Mouse (Mus musculus): ENCODE results near the gene Rbm4. TPM values are rescaled to one million over a fixed set of nuclear protein-coding genes. Genes with fewer than 3 reads are reported as not detected.

Rbm4 gene
- total RNA-seq, 2 experiments from 2014 or later = 72.9 to 74.7 TPM

- no peak for DNase-seq (ENCODE audit: low spot score in 2 of 2)
Measured at GRCm38 (mm10) chr19:4744026-4744425, 49.7 kb downstream of the Rbm4 start.

DNA sequence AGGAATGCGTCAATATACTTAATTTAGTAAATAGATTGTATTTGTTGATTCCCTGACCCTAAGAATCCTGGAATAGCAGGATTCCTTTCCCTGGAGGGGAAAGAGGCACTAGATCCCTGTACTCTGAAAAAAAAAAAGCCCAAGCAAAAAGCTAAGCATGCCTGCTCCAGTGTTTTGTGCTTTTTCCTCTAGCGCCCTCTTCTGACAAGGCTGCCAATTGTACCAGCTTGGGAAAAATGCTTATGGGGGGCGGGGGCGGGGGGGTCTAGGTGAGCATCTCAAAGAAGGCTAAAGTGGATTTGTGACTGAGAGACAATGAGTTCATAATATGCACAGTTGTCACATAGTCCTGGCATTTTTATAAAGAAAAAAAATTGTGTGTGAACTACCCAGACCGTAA is 50.2 kb downstream of the Rbm4 start:
- peak in 1 of 2 experiments; percentile 54 for DNase-seq (ENCODE audit: low spot score in 2 of 2)

DNA sequence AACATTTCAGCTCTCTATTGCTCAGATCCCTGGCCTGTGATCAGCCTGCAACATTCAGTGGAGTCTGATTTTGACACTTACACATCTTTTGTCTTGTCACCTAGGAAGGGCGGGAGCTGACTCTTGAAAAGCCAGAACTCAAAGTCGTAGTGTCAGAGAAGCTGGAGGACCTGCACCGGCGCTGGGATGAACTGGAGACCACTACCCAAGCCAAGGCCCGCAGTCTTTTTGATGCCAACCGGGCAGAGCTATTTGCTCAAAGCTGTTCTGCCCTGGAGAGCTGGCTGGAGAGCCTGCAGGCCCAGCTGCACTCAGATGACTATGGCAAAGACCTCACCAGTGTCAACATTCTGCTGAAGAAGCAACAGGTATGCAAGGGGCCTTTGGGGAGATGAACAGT is 51.5 kb downstream of the Rbm4 start:
- DNase-seq (ENCODE audit: low spot score in 2 of 2) = no peak

DNA sequence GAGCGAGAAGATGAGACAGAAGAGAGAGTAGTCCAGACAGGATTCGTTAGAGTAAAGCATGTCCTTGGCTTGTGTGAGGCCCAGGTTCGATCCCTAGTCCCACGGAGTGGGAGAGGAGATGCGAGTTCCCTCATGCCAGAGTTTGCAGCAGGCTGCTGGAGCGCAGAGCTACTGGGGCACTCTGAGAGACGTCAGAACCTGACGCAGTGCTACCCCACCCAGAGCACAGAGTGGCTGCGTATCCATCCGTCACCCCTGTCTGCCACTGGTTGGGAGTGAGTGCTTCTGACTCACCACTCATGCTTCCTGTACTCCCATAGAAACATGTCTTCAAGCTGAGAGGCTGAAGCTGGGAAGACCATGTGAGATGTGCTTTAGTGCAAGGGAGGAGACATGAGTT is 52.2 kb downstream of the Rbm4 start:
- DNase-seq (ENCODE audit: low spot score in 2 of 2) = no peak

- DNase-seq (ENCODE audit: low spot score in 2 of 2) = no peak
Measured at GRCm38 (mm10) chr19:4739762-4740161, 53.9 kb downstream of the Rbm4 start.

- DNase-seq (ENCODE audit: low spot score in 2 of 2) = no peak
Measured at GRCm38 (mm10) chr19:4739053-4739452, 54.6 kb downstream of the Rbm4 start.

- no peak for DNase-seq (ENCODE audit: low spot score in 2 of 2)
Measured at GRCm38 (mm10) chr19:4737866-4738265, 55.8 kb downstream of the Rbm4 start.

Other genes with a start within 250 kb of the Rbm4 start
- gene Lrfn4, start 178.2 kb downstream of the Rbm4 start, total RNA-seq (2021) = 10 to 100 TPM; 50.9 to 53.1 TPM
- 10 to 100 TPM; 16.7 to 18.2 TPM for gene Rce1, start 168.3 kb downstream of the Rbm4 start, total RNA-seq (2021)
- 1 to 10 TPM; 1.9 to 2.1 TPM for gene Gm960, start 95.2 kb downstream of the Rbm4 start, total RNA-seq (2021)
- gene Sptbn2, start 82.7 kb downstream of the Rbm4 start, total RNA-seq (2021) = 100 to 1,000 TPM; 663 to 667 TPM
- gene Rbm4b, start 37.4 kb downstream of the Rbm4 start, total RNA-seq (2021) = 10 to 100 TPM; 14.3 to 14.4 TPM
- 10 to 100 TPM; 19.9 to 21.4 TPM for gene Gm21992, start 17.7 kb upstream of the Rbm4 start, total RNA-seq (2021)
- 10 to 100 TPM; 56.1 to 57.2 TPM for gene Rbm14, start 17.7 kb upstream of the Rbm4 start, total RNA-seq (2021)
- gene Ccs, start 45.4 kb upstream of the Rbm4 start, total RNA-seq (2021) = 10 to 100 TPM; 42.6 to 43.6 TPM
- gene Ccdc87, start 45.5 kb upstream of the Rbm4 start, total RNA-seq (2021) = 1 to 10 TPM; 2.0 TPM
- 100 to 1,000 TPM; 103 to 125 TPM for gene Ctsf, start 61.2 kb upstream of the Rbm4 start, total RNA-seq (2021)
- 1 to 10 TPM; 1.1 to 1.7 TPM for gene Actn3, start 84.0 kb upstream of the Rbm4 start, total RNA-seq (2021)
- gene Zdhhc24, start 84.8 kb upstream of the Rbm4 start, total RNA-seq (2021) = 10 to 100 TPM; 25.9 to 26.8 TPM
- gene Bbs1, start 112.7 kb upstream of the Rbm4 start, total RNA-seq (2021) = 10 to 100 TPM; 38.4 TPM
- gene Dpp3, start 134.4 kb upstream of the Rbm4 start, total RNA-seq (2021) = 10 to 100 TPM; 50.2 to 52.0 TPM
- 10 to 100 TPM; 16.3 to 16.8 TPM for gene Peli3, start 149.2 kb upstream of the Rbm4 start, total RNA-seq (2021)
- 10 to 100 TPM; 58.9 to 60.7 TPM for gene Mrpl11, start 168.2 kb upstream of the Rbm4 start, total RNA-seq (2021)
- gene Npas4, start 196.4 kb upstream of the Rbm4 start, total RNA-seq (2021) = 10 to 100 TPM in 1 of 2 experiments, 1 to 10 TPM in 1; 5.1 to 10.5 TPM
- gene Slc29a2, start 230.0 kb upstream of the Rbm4 start, total RNA-seq (2021) = 10 to 100 TPM; 16.8 to 17.3 TPM
- 100 to 1,000 TPM; 124 to 127 TPM for gene B4gat1, start 244.9 kb upstream of the Rbm4 start, total RNA-seq (2021)
- gene AC124502.3, start 245.0 kb upstream of the Rbm4 start, total RNA-seq (2021) = 10 to 100 TPM in 1 of 2 experiments, 1 to 10 TPM in 1; 5.9 to 10.6 TPM
- gene Brms1, start 247.5 kb upstream of the Rbm4 start, total RNA-seq (2021) = 10 to 100 TPM; 10.8 to 12.9 TPM

Measured in layer of hippocampus, postnatal 14 days (tissue).